Mouse (Mus musculus) CH12.LX (cell line): ENCODE results near the gene Glt8d2.

Experiments used
- CTCF ChIP-seq, 2 experiments: IDR thresholded peaks in 1 of 2; conservative IDR thresholded peaks in 1 of 2; 2 replicates each; pipeline ENCODE4 v1.5.1; 2011 to 2012; ENCODE audit warnings: low read depth in 2 of 2, low read length in 2 of 2, improper control_type of control experiment in 1 of 2, inconsistent platforms in 1 of 2, mild to moderate bottlenecking in 1 of 2, moderate library complexity in 1 of 2
- EP300 ChIP-seq: IDR thresholded peaks from 2 replicates; pipeline ENCODE4 v1.6.1; 2011; ENCODE audit warnings: low read length, improper control_type of control experiment
- JUND ChIP-seq: conservative IDR thresholded peaks from 2 replicates; pipeline ENCODE4 v1.6.1; 2011; ENCODE audit warnings: low read depth, low read length, improper control_type of control experiment
- POLR2A ChIP-seq: IDR thresholded peaks from 2 replicates; pipeline ENCODE4 v1.6.1; 2011; ENCODE audit warnings: low read depth, mild to moderate bottlenecking, improper control_type of control experiment, low read length
- UBTF ChIP-seq: IDR thresholded peaks from 2 replicates; pipeline ENCODE4 v1.6.1; 2012; ENCODE audit warnings: low read depth, mild to moderate bottlenecking, inconsistent platforms, low read length, improper control_type of control experiment, moderate library complexity

DNA sequence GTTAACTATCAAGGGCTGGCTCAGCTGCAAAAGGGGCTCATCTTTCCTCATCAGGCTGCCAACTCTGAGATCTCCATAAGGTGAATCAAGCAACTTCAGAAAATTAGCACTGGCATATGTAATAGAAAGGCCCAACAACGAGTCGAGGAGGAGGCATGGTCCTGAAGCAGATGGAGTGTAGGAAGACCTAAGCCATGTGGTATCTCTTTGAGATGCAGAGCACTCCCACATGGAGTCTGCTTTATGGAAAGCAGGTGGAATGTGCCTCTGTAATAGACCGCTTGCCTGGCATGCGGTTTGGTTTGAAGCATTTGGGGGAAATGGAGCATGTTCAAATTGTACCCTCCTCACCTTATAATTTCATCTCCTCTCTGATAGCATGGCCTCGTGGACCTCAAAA, 9.7 kb downstream of the Glt8d2 start:
- TF ChIP-seq CTCF (conservative IDR thresholded peaks at IDR 0.05 in 1 of 2, IDR thresholded peaks at IDR 0.05 in 1 of 2; ENCODE audit: low read depth in 2 of 2, low read length in 2 of 2) (no peak), POLR2A (no peak), EP300 (no peak), UBTF (no peak), JUND (no peak)
